Mouse (Mus musculus): Measurements from ENCODE around the gene Nxph1. TPM values are rescaled to one million over a fixed set of nuclear protein-coding genes. Genes with fewer than 3 reads are reported as not detected.

Nxph1 gene
- total and polyA plus RNA-seq, 3 experiments = 0.11 TPM; not detected in 2

DNA sequence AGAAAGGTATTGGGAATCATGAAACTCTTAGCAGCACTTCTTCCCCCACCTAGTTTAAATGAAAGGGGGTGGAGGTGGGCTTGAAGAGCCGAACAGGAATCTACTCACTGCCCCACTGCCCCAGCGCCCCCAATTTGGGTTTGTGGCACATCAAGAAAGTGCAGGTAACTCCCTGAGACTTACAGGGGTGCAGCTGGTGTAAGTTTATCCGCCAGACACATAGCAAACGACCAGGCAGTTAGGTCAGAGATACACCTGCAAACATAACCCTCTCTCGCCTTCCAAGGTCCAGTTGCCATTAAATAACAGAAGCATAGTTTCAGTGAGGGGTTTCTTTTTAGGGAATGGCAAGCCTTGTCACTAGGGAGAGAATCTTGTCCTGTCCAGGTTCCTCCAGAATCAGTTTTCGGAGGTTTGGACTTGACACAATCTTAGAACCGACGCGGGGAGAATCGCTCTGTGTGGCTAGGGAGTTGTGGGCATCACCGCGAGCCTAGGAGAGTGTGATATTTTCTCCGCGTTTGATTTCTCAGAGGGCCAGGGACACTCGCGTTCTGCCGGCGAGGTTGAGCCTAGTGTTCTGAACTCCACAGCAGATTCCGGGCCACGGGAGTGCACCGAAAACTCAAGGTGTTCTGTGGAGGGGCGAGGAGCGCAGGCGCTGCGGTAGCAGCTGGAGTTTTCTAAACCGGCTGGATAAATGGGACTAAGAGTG, 2.5 kb downstream of the Nxph1 start:
- TF ChIP-seq GATA2 (IDR thresholded peaks at IDR 0.05; ENCODE audit: borderline replicate concordance, low read depth, low read length) = no peak
- no peaks in the 10 kb centered on the region for H3K36me3 ChIP-seq (replicated peaks)
- H3K9me3 ChIP-seq (replicated peaks) = no peaks in the 10 kb centered on the region
- no peak for ATAC-seq (ENCODE audit: extremely low read depth, insufficient number of reproducible peaks, low FRiP score, poor library complexity, severe bottlenecking)
- DNase-seq (ENCODE audit: low spot score) = no peak
- peaks cover 18% of the 10 kb centered on the region; the same call in 1 of the 2 replicates for H3K27me3 ChIP-seq (ENCODE audit: insufficient read depth, low read length)
- no peak overlapping the region for H3K4me3 ChIP-seq (ENCODE audit: low read depth, low read length)
- no peaks in the 10 kb centered on the region for H3K4me1 ChIP-seq (ENCODE audit: insufficient read depth, low read depth, low read length)

DNA sequence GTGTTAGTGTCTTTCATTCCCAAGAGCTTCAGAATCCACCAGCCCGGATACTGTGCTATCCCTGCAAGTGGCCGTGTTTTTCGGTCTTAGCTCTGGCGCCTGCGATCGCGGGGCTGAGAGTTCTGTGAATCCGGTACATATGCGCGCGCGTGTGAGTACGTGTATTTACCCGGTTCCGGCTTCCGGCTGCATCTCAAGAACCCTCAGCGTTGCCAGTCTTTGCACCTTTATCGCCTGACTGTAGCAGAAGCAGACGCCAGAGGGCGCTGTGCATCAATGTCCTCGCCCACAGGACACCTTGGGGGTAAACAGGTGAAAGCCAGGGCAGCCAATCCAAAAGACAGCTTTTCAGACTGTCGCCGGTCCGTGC, 3.1 kb downstream of the Nxph1 start:
- Histone ChIP-seq H3K9me3 (replicated peaks) (no peaks in the 10 kb centered on the region), H3K36me3 (replicated peaks) (no peaks in the 10 kb centered on the region), H3K4me3 (ENCODE audit: low read depth, low read length) (no peak overlapping the region), H3K4me1 (ENCODE audit: insufficient read depth, low read depth, low read length) (no peaks in the 10 kb centered on the region), H3K27me3 (ENCODE audit: insufficient read depth, low read length) (peaks cover 20% of the 10 kb centered on the region; the same call in 1 of the 2 replicates)
- TF ChIP-seq CTCF (IDR thresholded peaks at IDR 0.05; ENCODE audit: low read depth, low read length) (peak; percentile 25; the same call in 1 of the 2 replicates), GATA1 (IDR thresholded peaks at IDR 0.05; ENCODE audit: borderline replicate concordance, low read length) (no peak)
- ATAC-seq (ENCODE audit: extremely low read depth, insufficient number of reproducible peaks, low FRiP score, poor library complexity, severe bottlenecking) (no peak), DNase-seq (ENCODE audit: low spot score) (no peak)

DNA sequence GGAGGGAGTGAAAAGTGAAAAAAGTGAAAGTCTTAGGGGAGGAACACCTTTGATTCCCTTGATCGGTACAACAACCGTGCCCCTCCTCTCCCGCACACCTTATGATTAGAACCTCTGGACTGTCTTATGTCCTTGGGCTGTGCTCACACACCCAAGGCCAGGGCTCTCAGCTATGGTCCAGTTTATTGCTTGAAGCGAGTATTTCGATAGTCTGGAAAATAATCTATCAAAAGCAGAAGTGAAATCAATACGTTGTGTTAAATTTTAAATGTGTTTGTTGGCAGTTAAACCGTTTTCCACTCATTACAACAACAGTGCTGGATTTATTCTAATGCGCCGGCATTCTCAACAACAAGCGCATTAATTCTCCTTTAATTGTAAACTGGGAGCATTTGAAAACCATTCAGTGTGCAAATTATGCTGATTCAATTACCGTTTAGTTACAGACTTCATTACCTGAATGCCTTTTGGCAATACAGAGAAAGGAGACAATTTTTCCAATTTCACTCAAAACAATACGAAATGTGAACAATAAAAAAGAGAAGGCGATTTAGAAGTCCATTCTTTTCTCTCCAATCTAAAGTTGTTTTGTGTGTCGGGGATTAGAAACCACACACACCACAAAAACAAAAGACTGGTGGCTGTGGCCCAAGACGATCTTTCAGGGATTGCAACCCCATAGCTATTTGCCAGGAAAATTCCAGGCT, 3.8 kb downstream of the Nxph1 start:
- ATAC-seq (ENCODE audit: extremely low read depth, insufficient number of reproducible peaks, low FRiP score, poor library complexity, severe bottlenecking) (no peak), DNase-seq (ENCODE audit: low spot score) (no peak)
- H3K36me3 ChIP-seq (replicated peaks) = no peaks in the 10 kb centered on the region
- H3K4me1 ChIP-seq (ENCODE audit: insufficient read depth, low read depth, low read length) = no peaks in the 10 kb centered on the region
- no peak for TF ChIP-seq GATA1 (IDR thresholded peaks at IDR 0.05; ENCODE audit: borderline replicate concordance, low read length)
- no peak for TF ChIP-seq CTCF (IDR thresholded peaks at IDR 0.05; ENCODE audit: low read depth, low read length)
- no peak for TF ChIP-seq POLR2AphosphoS5 (IDR thresholded peaks at IDR 0.05; ENCODE audit: insufficient replicate concordance, low read depth, low read length)
- TF ChIP-seq GATA2 (IDR thresholded peaks at IDR 0.05; ENCODE audit: borderline replicate concordance, low read depth, low read length) = no peak
- no peak for TF ChIP-seq TAL1 (conservative IDR thresholded peaks at IDR 0.05; ENCODE audit: low read depth, low read length)
- peaks cover 20% of the 10 kb centered on the region; the same call in 1 of the 2 replicates for H3K27me3 ChIP-seq (ENCODE audit: insufficient read depth, low read length)
- no peak overlapping the region for H3K4me3 ChIP-seq (ENCODE audit: low read depth, low read length)
- no peaks in the 10 kb centered on the region for H3K9me3 ChIP-seq (replicated peaks)

DNA sequence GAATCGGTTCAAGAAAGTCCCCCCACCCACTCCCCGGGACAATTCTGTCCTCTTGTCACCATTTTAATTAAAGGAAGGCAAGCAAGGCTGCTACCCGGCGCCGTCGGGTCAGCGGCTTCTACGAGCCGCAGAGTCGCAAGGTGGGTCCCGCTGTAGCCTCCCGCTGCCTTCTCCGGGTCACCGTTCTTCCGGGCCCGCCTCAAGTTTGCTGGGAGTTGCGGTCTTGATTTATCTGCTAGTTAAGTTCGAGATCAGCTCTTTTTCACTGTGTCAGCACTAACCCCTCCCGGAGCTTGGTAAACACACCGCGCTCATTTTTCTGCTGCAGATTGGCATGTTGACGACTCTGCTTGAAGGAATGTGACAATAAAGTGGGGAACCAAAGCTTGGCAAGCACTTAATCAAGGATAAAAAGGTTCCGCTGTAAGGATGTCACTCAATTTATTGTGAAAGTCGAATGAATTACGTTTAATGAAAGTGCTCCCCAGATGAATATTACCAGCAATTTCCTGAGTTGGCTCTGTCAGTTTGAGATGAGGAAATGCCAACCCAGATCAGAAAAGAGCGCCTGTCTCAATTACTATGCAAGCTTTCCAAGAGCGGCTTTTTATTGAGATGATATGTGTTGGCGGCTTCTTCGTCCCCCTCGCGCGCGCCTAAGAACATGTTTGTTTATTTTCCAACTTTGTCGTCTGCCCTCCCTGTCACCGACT, 7.7 kb downstream of the Nxph1 start:
- DNase-seq (ENCODE audit: low spot score) (no peak), ATAC-seq (ENCODE audit: extremely low read depth, insufficient number of reproducible peaks, low FRiP score, poor library complexity, severe bottlenecking) (no peak)
- Histone ChIP-seq H3K4me1 (ENCODE audit: insufficient read depth, low read depth, low read length) (no peaks in the 10 kb centered on the region), H3K36me3 (replicated peaks) (no peaks in the 10 kb centered on the region), H3K27me3 (ENCODE audit: insufficient read depth, low read length) (peaks cover 7% of the 10 kb centered on the region), H3K4me3 (ENCODE audit: low read depth, low read length) (no peak overlapping the region), H3K9me3 (replicated peaks) (no peaks in the 10 kb centered on the region)
- TF ChIP-seq GATA2 (IDR thresholded peaks at IDR 0.05; ENCODE audit: borderline replicate concordance, low read depth, low read length) = no peak
- TF ChIP-seq POLR2AphosphoS5 (IDR thresholded peaks at IDR 0.05; ENCODE audit: insufficient replicate concordance, low read depth, low read length) = no peak

- no peak overlapping the region for H3K4me3 ChIP-seq (ENCODE audit: low read depth, low read length)
- peaks cover 7% of the 10 kb centered on the region for H3K27me3 ChIP-seq (ENCODE audit: insufficient read depth, low read length)
- H3K9me3 ChIP-seq (replicated peaks) = no peaks in the 10 kb centered on the region
- no peaks in the 10 kb centered on the region for H3K4me1 ChIP-seq (ENCODE audit: insufficient read depth, low read depth, low read length)
- no peaks in the 10 kb centered on the region for H3K36me3 ChIP-seq (replicated peaks)
- no peak for TF ChIP-seq POLR2AphosphoS5 (IDR thresholded peaks at IDR 0.05; ENCODE audit: insufficient replicate concordance, low read depth, low read length)
- TF ChIP-seq GATA2 (IDR thresholded peaks at IDR 0.05; ENCODE audit: borderline replicate concordance, low read depth, low read length) = no peak
- TF ChIP-seq GATA1 (IDR thresholded peaks at IDR 0.05; ENCODE audit: borderline replicate concordance, low read length) = no peak
- no peak for TF ChIP-seq TAL1 (conservative IDR thresholded peaks at IDR 0.05; ENCODE audit: low read depth, low read length)
- no peak for TF ChIP-seq CTCF (IDR thresholded peaks at IDR 0.05; ENCODE audit: low read depth, low read length)
- DNase-seq (ENCODE audit: low spot score) = no peak
- ATAC-seq (ENCODE audit: extremely low read depth, insufficient number of reproducible peaks, low FRiP score, poor library complexity, severe bottlenecking) = no peak
Measured at GRCm38 (mm10) chr6:8956743-8957528, 8.7 kb downstream of the Nxph1 start.

GRCm38 (mm10) chr6:8957529-8957887, 9.3 kb downstream of the Nxph1 start:
- Histone ChIP-seq H3K4me3 (ENCODE audit: low read depth, low read length) (no peak overlapping the region), H3K36me3 (replicated peaks) (no peaks in the 10 kb centered on the region), H3K9me3 (replicated peaks) (no peaks in the 10 kb centered on the region), H3K27me3 (ENCODE audit: insufficient read depth, low read length) (peaks cover 7% of the 10 kb centered on the region), H3K4me1 (ENCODE audit: insufficient read depth, low read depth, low read length) (no peaks in the 10 kb centered on the region)
- DNase-seq (ENCODE audit: low spot score) (no peak), ATAC-seq (ENCODE audit: extremely low read depth, insufficient number of reproducible peaks, low FRiP score, poor library complexity, severe bottlenecking) (no peak)
- no peak for TF ChIP-seq GATA1 (IDR thresholded peaks at IDR 0.05; ENCODE audit: borderline replicate concordance, low read length)
- TF ChIP-seq GATA2 (IDR thresholded peaks at IDR 0.05; ENCODE audit: borderline replicate concordance, low read depth, low read length) = no peak
- TF ChIP-seq TAL1 (conservative IDR thresholded peaks at IDR 0.05; ENCODE audit: low read depth, low read length) = no peak
- TF ChIP-seq POLR2AphosphoS5 (IDR thresholded peaks at IDR 0.05; ENCODE audit: insufficient replicate concordance, low read depth, low read length) = no peak
- TF ChIP-seq CTCF (IDR thresholded peaks at IDR 0.05; ENCODE audit: low read depth, low read length) = no peak

Measured in G1E (cell line).